Mouse (Mus musculus): ENCODE measurements around the gene Vmn1r45. TPM values are rescaled to one million over a fixed set of nuclear protein-coding genes. Genes with fewer than 3 reads are reported as not detected.

Gene Vmn1r45
- polyA plus RNA-seq, 1 experiment from 2014 or later: not detected

- TF ChIP-seq CTCF (IDR thresholded peaks at IDR 0.05; ENCODE audit: low read depth): no peak
- no peaks in the 10 kb centered on the region for H3K27me3 ChIP-seq (ENCODE audit: insufficient read depth, low read length)
- H3K9ac ChIP-seq (ENCODE audit: low read depth, low read length): no peak within 1 kb of the TSS
- no peak within 1 kb of the TSS for H3K4me2 ChIP-seq (ENCODE audit: low read length)
- 90% methylated on average over 1 of the region's 1 CpGs for WGBS
- no peak for DNase-seq (ENCODE audit: low spot score)
- no peak within 1 kb of the TSS for H3K27ac ChIP-seq
- H3K36me3 ChIP-seq (ENCODE audit: insufficient read depth, low read length): no peaks in the 10 kb centered on the region
- no peaks in the 10 kb centered on the region for H3K4me1 ChIP-seq (replicated peaks; ENCODE audit: insufficient read depth, low read length)
- H3K9me3 ChIP-seq (replicated peaks; ENCODE audit: low read length): no peaks in the 10 kb centered on the region
- no peak for ATAC-seq (replicated peaks; ENCODE audit: low FRiP score, low read depth)
- H3K4me3 ChIP-seq (replicated peaks; ENCODE audit: low read depth, low read length): no peak within 1 kb of the TSS
Observed at GRCm38 (mm10) chr6:89883360-89883759, 57.0 kb downstream of the Vmn1r45 start, which contains the start of gene Vmn1r44. Gene Vmn1r44, plus strand, starts transcription at chr6:89883660.

Other genes starting within 250 kb of the Vmn1r45 start
- not detected in 2 replicates for gene Vmn1r40, start 233.1 kb downstream of the Vmn1r45 start, polyA plus RNA-seq (2015; fragmentation: Nextera tagmentation; extraction: Ambion mirVana)
- gene Vmn1r41, start 199.8 kb downstream of the Vmn1r45 start, polyA plus RNA-seq (2015; fragmentation: Nextera tagmentation; extraction: Ambion mirVana): not detected in 2 replicates
- gene Vmn1r42, start 64.2 kb downstream of the Vmn1r45 start, polyA plus RNA-seq (2015; fragmentation: Nextera tagmentation; extraction: Ambion mirVana): not detected in 2 replicates
- gene Vmn1r43, start 64.2 kb downstream of the Vmn1r45 start, polyA plus RNA-seq (2015; fragmentation: Nextera tagmentation; extraction: Ambion mirVana): not detected in 2 replicates
- not detected in 2 replicates for gene Vmn1r44, start 56.9 kb downstream of the Vmn1r45 start, polyA plus RNA-seq (2015; fragmentation: Nextera tagmentation; extraction: Ambion mirVana)
- gene Vmn1r46, start 28.7 kb upstream of the Vmn1r45 start, polyA plus RNA-seq (2015; fragmentation: Nextera tagmentation; extraction: Ambion mirVana): not detected in 2 replicates
- not detected in 2 replicates for gene Vmn1r47, start 75.5 kb upstream of the Vmn1r45 start, polyA plus RNA-seq (2015; fragmentation: Nextera tagmentation; extraction: Ambion mirVana)
- not detected in 2 replicates for gene Vmn1r48, start 96.2 kb upstream of the Vmn1r45 start, polyA plus RNA-seq (2015; fragmentation: Nextera tagmentation; extraction: Ambion mirVana)
- not detected in 2 replicates for gene Vmn1r49, start 137.9 kb upstream of the Vmn1r45 start, polyA plus RNA-seq (2015; fragmentation: Nextera tagmentation; extraction: Ambion mirVana)
- not detected in 2 replicates for gene Vmn1r50, start 160.8 kb upstream of the Vmn1r45 start, polyA plus RNA-seq (2015; fragmentation: Nextera tagmentation; extraction: Ambion mirVana)
- gene Vmn1r51, start 182.0 kb upstream of the Vmn1r45 start, polyA plus RNA-seq (2015; fragmentation: Nextera tagmentation; extraction: Ambion mirVana): 0.03 TPM in 1 of 2 replicates, not detected in the other
- gene Vmn1r52, start 234.2 kb upstream of the Vmn1r45 start, polyA plus RNA-seq (2015; fragmentation: Nextera tagmentation; extraction: Ambion mirVana): not detected in 2 replicates

Measured in kidney, postnatal 0 days (tissue).